Mouse (Mus musculus) thymus, postnatal 0 days (tissue): Measurements from ENCODE around the gene Foxa2. TPM values are rescaled to one million over a fixed set of nuclear protein-coding genes. Genes with fewer than 3 reads are reported as not detected.

Source experiments
- DNase-seq: peaks from one replicate; pipeline ENCODE4 v3.0.0-alpha.2; 2015; ENCODE audit warnings: low spot score
- polyA plus RNA-seq: library from polyadenylated mRNA; unstranded; fragments of >200 nt; fragmentation: Nextera tagmentation; extraction: Ambion mirVana; gene quantifications from 2 replicates; pipeline ENCODE4 v1.2.1, GENCODE M21; 2015

Gene Foxa2
- polyA plus RNA-seq, 1 experiment from 2014 or later: 0.14 TPM

DNA sequence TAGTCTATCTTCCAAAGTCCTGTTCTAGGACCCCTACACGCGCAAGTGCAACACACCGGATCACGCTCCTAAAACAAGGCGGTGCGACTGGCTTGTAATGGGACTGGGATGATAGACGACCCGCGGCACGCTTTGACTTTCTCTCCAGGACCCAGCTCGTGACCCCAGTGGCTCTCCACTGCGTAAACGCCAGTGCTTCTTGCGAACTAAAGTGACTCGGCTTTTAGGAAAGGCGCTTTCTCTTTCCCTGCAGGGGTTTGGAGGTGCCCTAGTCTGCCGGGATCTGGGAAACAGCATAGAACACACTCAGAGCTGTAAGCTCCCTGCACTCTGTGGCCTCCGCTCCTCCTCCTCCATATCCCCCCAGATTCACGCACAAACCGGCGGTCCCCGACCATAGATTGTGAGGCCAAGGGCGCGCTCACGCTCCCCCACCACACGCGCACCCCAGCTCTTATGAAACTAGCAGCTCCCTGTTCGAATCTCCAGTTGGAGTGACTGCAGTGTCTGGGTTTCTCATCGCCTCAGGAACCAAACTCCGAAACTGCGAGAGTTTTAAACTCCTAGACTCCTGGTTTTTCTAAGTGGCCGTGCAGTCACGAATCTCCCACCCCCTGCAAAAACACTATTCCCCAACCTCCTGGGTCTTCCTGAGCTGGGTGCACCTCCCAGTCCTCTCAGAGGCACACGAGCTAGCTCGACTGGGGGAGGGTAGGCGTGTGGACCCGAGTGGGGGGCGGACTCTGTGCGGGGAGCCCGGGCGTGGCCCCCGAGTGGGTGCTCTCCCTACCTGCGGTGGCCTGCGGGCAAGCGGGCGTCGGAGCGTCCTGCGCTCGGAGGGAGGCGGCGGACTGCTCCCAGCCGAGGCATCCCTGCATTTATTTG lies 7.2 kb downstream of the Foxa2 start:
- DNase-seq: no peak

DNA sequence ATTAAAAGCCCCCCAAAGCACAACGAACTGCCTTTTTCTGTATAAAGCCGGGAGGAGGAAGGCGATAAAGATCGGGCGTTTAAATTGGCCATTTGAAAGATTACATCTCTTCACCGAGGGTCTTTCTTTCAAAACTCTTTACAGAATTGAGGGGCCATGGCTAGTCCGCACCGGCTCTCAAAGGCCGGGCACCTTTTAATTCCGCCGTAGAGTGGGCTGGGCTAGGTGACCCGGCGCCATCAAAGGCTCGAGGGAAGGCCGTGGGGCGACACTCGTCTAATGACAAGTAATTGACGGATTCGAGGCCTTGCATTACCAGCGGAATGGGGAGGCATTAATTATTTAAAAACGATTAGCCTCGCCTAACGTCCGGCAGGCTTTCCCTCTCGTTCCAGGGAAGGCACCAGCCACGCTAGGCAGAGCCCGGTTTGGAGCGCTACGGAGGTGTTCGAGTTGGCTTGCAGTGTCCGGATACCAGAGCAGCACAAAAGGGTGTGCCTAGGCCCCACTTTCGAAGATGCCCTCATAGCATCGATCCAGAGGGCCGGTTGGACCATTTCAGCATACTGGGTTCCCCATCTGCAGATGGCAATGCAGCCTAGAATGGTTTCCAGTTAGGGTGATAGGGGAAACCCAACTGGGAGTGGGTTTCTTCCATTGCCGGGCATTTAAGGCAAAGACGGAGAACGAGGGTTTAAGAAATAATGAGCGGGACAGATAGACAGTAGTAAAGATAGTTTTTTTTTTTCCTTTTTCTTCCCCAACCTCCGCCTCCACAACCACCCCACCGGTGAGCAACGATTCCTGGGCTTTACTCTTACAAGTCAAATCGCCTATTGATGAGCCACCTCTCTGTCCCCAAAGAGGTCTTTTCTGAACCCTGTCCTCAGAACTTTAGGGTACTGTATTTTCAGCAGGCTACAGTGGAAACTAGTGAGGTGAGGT lies 8.1 kb downstream of the Foxa2 start:
- DNase-seq: no peak

DNA sequence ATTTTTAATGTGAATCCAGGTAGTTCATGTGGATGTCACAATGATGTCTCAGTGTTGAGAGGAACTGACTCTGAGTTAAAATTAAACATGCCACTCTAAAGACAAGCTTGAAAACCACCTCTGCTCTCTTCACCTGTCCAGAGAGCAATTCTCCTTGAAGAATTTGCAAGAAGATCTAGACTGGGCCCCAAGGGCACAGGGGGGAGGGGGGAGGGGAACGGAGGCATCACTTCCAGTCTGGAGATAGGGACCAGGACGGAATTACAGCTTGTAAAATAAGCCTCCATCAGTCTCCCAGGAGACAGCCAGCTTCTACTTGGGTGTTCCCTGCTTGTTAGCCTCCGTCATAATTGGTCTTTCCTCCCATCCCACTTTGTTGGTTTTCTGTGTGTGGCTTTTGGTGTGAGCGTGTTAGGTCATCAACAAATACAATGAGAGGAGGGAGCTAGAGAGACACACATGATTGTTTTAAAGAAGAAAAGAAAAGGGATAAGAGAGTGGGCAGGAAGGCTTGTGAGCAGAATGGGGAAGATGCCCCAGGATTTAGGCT lies 10.1 kb downstream of the Foxa2 start:
- DNase-seq: no peak

DNA sequence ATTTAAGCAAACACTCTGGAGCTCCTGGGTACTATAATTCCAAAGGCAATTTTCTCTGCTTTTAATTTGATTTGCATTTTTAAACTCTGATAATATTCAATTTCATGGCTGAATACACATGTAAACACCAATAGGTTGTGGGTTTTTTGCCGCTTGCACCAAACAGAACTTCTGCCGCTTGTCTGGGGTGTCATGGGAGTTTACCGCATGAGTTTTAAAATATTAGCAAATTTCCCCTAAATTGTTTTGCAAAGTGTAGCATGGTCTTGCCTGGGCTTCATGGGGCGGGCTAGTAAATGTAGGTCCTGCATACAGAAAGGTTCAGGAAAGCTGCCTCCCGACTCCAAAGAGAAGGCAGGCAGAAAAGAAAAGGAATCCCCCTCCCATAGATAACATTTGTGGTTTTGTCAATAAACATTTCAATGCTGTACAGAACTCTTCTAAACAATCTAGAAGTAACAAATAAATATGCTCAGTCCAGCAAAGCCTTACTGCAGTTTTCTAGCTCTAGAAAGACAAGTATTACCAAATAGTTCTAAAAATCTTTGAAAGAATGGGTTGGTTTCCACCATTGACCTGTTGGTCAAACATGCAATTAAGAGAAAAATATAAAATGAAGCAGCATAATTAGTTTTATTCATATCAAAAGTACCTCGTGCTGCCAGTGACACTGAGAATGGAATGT lies 15.6 kb downstream of the Foxa2 start:
- DNase-seq: no peak

DNA sequence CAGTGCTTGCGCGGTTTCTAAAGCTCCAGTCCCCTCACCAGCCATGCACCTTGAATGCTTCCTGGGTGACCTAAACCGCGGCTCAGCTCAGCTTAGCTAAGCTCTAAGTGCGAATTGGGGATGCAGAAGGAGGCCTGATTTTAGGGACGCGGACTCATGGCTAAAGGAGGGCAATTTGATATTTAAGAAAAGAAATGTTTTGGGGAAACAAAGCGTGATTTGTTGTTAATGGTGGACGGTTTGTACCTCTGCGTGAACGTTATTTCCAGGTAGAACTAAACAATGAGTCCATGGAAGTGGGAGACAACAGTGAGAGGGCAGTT lies 16.2 kb downstream of the Foxa2 start:
- no peak for DNase-seq

DNA sequence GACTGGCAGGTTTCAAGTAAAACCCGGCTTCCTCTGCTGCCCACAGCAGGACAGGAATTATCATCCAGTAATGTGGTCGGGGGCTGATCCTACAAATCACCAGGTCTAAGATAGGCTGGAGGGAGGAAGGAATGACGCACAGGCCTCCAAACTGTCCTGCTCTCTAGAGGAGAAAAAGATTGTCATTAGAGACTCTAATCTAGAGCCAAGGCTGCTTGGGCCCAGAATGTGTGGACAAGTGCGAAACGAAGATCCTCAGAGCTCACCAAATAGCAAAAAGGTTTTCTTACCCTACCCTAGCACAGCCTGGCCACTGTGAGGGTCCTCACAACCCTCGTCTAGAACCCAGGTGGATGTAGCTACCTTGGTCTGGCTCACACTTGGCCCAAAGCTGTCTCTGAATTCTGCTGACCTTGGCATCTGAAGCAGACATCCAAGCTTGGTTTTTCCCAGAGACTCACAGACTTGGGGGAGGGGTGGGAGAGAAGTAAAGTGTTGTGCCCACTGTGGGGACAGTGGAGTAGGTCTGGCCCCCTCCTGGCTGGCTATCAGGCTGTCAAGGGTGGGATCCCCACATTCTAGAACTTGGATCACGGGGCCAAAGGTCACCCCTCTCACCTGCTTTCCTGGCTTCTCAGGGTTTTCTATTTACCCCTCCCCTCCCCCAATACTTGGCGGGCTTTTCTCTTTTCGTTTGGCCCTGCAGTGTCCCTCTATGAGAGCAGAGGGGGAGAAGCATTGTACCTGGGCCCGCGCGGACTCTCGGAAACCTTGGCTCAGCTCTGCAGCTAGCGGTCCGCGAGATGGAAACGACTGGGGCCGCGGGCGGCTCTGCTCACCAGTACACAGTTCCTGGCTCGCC lies 16.8 kb downstream of the Foxa2 start:
- DNase-seq: no peak

DNA sequence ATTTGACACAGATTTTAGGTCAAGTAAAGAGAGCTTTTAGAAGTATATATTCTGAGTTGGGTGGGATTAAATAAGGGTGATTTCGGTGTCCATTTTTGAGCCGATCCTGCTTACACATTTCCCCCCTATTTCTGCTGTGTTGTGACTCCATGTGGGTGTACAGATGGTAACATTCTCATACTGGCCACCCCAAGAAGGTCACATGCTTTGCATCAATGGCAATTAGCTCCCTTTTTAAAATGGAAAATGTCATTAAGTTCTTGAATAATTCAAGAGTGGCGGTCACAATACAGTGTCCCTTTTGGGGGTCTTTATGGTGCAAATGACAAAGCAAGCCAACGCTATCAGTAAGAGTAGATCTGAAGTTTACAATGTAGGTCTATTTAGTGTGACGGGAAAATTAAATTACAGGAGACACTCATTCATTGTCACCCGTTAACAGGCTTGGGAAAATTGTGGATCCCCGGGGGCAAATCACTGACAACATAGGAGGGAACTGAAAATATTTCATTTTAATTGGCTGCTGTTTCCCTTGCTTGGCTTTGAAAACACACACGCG lies 17.6 kb downstream of the Foxa2 start:
- no peak for DNase-seq

DNA sequence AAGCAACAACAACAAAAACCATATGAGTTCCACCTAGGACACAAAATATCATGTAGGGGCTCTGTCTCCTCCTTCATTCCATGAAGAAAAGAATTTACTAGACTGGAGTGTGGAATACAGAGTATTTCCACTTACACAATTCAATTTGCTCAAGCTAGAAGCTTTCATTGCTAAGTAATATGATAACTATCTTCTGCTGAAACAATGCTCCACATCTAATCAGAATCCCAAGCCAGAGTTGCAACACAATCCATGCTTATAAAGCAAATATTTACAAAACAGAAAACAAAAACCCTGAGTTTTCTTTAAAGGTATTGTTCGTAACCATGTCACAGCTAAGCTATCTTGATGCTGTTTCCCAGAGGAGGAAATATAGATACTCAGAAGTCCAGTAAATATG lies 20.4 kb downstream of the Foxa2 start:
- no peak for DNase-seq

DNA sequence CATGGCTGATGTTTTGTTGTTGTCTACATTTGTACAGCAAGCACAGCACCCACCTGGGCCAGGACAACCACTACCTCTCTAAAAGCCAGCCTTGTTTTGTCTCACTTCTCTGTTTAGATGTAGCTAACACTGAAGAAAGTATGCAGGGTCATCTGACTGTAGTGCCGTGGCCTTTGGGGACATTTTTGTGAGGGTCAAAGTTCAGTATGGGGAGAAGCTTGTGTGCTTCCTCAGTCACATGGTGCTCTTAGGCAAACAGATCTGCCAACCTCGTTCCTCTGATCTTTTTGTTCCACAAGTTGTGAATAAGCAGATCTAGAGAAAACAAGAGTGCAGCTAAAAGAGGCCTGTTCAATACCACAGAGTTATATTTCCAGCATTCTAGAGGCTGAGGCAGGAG lies 21.3 kb downstream of the Foxa2 start:
- no peak for DNase-seq

DNA sequence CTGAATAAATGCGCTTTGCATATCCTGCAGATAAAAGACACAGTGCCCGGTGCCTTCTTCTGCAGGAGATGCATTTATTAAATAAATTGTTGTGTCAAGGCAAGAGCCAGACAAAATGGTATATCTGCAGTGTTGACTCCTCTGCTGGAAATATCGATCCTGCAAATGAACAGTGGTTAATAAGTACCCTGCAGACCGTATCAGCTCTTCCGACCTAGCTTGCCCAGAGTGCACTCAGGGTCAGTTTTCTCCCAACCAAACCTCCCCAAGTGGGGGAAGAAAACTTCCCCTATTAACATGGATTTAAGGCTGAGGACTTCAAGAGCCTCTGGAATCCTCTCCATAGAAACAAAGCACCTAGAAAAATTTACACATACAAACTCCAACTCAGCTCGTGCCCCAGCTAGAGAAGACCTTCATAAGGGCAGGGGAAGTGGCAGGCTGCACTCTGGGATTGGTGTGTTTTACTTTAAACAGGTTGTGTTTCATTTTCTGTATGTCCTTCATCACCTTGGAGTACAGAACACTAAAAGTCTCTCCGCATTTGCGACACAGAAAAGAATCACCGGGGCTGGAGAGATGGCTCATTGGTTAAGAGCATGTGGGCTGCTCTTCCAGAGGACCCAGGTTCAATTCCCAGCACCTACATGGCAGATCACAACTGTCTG lies 22.4 kb downstream of the Foxa2 start:
- no peak for DNase-seq

DNA sequence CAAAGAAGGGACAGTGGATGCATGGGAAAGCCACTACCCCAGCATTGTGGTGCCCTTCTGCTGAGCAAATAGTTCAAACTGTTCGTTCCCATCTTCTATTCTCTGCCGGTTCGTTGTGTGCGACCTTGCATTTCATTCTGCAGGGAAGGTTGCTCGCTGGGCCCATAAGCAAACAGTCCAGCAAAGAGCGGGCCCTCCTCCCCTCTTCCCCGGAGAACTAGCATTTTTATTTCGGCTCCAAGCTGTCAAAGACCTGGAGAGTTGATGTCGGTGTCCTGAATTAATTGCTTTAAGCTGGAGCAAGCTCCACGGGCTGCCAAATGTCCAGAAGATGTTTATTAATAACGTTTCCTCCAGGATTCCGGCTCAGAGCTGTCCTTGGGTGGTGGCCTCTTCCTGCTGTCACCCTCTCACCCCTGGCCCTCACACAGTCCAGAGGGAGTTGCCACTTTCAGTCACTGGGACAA lies 23.4 kb downstream of the Foxa2 start:
- DNase-seq: no peak

DNA sequence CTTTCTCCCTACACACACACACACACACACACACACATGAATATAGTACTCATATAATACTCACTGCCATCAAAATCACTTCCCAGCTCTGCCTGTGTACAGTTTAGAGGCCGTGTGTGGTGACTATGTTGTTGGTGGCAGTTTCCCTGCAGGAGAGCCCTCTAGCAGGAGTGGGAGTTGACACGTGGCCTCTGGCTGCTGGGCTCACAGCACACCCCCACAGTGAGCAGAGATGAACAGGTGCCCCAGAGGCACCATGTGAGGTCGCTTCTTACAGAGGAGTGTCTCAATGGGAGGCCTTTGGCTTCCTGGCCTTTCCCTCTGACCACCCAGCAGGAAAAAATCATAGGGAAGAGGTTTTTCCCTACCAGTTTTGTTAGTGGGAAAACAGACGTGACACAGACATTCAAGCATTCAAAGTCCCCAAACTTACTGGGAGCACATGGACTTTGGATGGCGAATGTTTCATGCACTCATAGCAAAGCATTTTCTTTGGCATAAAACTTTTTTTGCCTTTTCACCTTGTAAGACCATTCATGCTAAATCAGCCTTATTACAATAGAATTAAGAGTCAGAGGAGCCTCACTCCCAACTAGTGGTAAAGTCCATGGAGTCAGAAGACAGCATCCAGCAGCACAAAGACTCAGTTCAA lies 24.7 kb downstream of the Foxa2 start:
- DNase-seq: no peak

DNA sequence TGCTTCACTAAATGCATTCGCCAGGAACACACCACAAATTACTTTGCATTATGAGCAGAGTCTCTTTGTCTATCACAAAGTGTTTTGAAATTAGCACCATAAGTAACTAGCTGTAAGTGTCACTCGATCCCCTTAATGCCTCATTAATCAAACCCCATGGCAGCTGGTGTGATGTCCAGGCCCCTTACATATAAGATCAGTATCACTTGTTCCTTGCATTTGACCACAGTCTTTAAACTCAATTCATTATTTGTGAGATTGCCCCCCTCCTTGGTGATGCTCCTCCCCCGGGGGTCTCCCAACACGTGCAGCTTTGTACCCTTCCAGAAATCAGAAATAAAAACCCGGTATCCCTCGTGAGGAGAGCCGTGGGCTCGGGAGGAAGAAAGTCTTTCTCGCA lies 25.8 kb downstream of the Foxa2 start:
- DNase-seq: no peak

DNA sequence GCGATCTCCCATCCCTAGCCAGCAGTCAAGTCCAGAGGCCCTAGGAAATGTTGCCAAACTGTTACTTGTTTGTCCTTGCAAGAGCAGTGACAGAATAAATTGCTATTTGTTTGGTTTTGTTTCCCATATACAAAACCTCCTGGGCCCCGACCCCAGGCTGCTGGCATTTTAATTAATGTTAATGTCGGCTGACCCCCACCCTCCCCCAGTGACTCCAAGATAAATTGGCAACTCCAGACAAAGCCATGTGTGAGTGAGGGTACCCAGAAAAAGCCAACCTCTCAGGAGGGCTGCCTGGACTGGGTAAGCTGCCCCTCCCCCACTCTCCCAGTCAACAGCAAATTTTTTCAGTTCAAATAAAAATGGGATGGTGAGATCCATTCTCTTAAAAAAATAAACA lies 26.6 kb downstream of the Foxa2 start:
- DNase-seq: no peak

DNA sequence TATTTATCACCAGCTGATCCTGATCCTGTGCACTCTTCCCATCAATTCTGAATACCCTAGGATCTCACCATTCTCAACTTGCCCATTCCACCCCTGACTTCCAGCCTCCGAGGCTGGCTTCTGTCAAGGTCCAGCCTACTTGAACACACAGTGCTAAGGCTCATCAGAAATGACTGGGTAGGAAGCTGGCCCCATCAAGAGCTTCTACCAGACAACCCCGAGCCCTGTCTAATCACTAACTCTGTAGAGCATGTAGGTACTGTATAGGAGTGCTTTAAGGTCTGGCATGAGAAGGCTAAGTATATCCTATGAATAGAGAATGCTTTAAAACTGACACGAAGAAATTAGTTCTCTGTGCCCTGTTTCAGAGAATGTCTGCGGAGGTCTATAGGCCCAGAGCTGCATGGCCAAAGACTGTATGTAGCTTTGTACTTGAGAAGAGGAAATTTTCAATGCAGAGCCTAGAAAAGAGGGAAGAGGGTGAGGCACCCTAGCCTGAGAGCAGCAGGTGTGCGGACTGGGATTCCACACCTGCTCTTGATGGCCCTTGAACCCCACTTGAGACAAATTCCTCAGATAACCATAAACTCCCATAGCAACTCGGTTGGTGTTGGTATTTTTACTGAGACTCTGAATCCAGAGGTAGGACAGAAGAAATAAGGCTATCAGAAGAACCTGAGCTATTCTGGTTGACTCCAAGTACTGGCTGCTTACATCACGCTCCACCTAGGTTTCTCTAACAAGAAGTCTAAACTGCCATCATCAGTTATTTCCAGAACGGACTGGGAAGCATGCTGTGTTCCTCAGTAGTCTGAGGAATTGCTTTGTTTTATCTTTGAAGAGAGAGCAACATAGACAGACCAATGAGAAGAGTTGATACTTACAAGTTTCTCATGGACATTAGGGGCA lies 28.7 kb downstream of the Foxa2 start:
- DNase-seq: no peak

DNA sequence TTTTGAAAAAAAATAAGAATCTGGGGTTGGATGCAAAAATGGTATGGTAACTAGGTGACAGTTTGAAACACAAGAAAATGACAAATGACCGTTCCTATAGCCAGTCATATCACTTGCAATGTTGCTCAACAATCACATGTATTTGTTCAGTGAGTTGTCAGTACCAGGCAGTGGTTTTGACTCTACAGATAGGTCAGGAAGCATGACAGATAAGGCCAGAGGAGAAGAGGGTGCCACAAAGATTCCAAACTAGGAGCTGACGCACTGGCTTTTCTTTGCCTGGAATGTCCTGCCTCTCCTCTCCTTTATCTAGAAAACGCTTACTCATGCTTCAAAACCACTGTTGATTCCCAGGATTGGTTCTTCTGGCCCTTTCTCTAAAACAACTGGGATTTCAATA lies 33.4 kb downstream of the Foxa2 start:
- DNase-seq: no peak

DNA sequence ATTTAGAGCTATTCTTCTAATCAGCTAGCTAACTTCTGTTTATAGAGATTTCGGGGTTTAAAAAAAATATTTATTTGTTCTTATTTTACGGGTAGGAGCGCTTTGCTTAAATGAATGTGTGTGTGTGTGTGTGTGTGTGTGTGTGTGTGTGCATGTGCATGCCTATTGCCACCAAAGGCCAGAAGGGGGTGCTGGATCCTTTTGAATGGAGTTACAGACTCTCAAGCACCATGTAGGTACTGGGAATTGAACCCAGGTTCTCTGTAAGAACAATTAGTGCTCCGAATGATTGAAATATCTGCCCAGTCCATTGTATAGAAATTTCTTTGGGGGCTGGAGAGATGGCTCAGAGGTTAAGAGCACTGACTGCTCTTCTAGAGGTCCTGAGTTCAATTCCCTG lies 37.7 kb downstream of the Foxa2 start:
- DNase-seq: no peak
